Mouse (Mus musculus): ENCODE measurements around the gene Fam173a.

Fam173a gene

GRCm38 (mm10) chr17:25828712-25829557, 36.2 kb upstream of the Fam173a start, which contains the start of gene Jmjd8:
Jmjd8 (plus strand) TSS chr17:25828867.
- DNase-seq = peak; percentile 83

DNA sequence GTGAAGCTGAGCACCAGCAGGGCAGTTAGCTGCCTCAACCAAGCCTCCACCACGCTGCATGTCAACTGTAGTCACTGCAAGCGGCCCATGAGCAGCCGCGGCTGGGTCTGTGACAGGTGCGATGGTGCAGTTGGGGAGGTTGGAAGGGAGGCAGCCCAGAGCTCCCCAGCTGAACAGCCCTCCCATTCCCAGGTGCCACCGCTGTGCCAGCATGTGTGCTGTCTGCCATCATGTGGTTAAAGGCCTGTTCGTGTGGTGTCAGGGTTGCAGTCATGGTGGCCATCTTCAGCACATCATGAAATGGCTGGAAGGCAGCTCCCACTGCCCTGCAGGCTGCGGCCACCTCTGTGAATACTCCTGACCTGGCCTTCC, 35.5 kb upstream of the Fam173a start:
- peak; percentile 72 for DNase-seq

DNA sequence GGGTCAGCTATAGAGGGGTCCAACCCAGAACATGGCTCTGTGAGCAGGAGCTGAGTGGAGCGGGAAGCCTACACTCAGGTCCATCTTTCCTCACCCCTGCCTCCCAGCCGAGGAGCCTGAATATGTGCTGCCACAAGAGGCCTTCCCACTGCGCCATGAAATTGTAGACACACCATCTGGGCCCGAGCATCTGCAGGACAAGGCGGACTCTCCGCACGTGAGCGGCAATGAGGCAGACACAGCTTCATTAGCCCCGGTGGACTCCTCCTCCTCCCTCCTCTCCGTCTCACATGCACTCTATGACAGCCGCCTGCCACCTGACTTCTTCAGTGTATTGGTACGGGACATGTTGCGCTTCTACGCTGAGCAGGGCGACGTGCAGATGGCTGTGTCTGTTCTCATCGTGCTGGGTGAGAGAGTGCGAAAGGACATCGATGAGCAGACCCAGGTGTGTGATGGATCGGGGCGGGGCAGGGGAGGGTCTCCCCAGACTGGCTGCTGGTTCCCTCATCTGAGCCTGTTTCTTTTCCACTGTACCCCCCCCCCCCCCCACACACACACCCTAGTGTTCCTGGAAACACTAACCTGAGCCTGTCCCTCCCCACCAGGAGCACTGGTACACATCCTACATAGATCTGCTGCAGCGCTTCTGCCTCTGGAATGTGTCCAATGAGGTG, 35.0 kb upstream of the Fam173a start:
- peak; percentile 68 for DNase-seq

DNA sequence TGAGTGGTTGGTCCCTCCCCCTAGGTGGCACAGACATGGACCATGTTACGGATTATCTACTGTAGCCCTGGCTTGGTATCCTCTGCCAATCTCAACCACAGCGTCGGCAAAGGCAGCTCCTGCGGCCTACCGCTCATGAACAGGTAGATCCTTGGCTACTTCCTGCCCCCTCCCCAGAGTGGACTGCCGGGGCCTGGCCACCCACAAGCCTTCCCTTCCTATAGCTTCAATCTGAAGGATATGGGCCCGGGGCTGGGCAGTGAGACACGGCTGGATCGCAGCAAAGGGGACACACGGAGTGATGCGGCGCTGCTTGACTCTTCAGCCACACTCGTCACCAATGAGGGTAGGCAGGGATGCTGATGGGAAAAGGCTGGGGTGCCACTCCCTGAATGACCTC, 34.3 kb upstream of the Fam173a start:
- no peak for DNase-seq

GRCm38 (mm10) chr17:25825984-25826570, 33.4 kb upstream of the Fam173a start:
- DNase-seq = no peak

- DNase-seq = no peak
These were observed 32.6 kb upstream of the Fam173a start for GRCm38 (mm10) chr17:25825311-25825710.

DNA sequence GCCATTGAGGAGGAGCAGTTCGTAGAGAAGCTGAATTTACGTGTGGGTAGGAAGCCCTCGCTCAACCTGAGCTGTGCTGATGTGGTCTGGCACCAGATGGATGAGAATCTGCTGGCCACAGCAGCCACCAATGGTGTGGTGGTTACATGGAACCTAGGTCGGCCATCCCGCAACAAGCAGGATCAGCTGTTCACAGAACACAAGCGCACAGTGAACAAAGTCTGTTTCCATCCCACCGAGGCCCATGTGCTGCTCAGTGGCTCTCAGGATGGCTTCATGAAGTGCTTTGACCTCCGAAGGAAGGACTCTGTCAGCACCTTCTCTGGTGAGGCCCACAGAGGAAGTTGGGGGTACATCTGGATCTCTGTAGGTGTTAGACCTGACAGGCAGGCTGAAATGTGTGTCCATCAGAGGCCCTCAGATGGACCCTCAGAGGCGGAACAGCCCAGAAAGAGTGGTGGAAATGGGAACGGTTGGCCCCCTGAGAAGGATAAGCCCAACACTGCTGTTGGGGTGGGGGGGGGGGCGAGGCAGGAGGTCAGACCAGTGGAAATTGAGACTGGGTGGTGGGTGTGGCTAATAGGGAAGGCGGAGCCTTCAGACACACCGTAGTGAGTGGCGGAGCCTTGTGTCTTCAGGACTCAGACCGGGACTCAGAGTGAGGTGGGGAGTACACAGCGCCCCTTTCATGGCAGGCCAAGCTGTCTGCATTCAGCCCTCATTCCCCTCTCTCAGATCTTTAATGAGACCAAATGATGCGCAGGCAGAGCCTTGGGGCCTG, 31.9 kb upstream of the Fam173a start:
- DNase-seq = no peak

DNA sequence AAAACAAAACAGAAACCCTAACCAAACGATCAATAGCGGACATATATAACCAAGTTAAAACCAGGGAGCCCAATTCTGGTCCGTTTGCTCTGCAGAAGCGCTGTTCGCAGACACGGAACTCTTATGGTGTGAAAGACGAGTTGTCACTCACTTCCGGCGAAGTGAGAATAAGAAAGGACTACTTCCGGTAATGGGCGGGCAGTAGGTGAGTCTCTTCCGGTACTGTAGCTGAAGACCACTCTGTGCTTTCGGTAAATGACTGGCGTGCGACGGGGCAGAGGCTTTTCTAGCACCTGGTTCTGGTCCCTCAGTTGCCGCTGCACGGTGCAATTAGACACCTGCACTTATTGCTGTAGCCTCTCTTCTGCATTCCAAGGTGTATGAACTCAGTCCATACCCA, 30.8 kb upstream of the Fam173a start, which contains the start of gene Wdr24:
Gene Wdr24 (plus strand): TSS at position 176 of the 400 bp plus-strand sequence.
- DNase-seq = peak; percentile 84

DNA sequence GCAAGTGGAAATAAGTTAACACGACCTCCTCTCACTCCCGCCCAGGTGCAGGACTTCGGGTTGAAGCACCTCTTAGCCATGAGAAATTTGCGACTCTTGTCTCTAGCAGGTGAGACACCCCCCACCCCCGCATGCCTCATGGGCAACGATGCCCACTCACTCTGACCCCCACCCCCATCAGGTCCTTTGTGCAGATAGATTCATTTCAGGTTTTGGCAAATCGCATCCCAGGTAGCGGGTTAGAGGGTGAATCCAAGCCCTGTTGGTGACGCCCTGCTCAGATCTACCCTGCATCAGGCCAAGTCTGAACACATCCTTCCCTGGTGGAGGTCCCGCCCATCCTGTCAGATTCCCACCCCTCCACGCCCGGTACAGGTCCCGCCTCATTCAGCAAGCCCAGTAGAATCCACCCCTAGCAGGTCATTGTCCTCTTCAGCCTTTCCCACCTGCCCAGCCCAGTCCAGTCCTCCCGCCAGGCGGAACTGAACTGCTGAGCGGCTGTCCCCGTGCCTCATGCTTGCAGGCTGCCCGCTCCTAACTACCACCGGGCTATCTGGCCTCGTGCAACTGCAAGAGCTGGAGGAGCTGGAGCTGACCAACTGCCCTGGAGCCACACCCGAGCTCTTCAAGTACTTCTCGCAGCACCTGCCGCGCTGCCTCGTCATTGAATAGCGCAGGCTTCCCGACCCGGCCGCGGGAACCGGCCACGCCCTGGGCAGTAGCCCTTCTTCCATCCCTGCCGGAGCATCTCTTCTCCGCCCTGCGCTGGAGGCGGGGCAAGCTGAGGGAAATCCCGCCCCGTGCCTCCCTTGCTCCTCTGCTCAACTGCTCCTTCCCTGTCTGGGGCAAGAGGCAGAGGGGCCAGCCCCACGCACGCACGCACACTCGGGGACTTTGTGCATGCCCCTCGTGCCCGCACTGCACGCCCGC, 26.4 kb upstream of the Fam173a start:
- DNase-seq = peak; percentile 49

DNA sequence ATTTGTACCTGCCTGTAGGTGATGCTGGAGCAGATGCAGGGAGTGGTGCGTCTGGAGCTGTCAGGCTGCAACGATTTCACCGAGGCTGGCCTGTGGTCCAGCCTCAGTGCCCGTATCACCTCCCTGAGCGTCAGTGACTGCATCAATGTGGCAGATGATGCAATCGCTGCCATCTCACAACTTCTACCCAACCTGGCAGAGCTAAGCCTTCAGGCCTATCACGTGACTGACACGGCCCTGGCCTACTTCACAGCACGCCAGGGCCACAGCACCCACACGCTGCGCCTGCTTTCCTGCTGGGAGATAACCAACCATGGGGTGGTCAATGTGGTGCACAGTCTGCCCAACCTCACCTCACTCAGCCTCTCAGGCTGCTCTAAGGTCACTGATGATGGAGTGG, 25.0 kb upstream of the Fam173a start:
- no peak for DNase-seq

DNA sequence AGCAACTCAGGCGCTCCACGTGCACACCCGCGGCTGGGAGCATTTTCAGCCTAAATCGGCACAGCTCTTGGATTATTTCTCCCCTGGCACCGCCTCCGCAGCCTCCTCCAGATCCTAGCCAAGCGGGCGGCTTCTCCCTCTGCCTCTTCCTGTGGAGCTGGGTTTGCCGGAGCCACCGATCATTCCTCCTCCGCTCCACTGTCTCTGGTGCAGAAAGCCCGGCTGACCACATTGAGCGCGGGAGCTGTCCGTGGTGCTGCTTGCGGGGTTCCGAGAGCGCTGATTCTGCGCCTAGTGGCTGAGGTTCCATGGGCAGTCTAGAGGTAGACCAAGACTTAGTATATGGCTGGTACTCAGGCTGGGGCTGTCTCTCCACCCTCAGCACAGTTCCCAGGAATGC, 20.8 kb upstream of the Fam173a start:
- DNase-seq = peak; percentile 75

DNA sequence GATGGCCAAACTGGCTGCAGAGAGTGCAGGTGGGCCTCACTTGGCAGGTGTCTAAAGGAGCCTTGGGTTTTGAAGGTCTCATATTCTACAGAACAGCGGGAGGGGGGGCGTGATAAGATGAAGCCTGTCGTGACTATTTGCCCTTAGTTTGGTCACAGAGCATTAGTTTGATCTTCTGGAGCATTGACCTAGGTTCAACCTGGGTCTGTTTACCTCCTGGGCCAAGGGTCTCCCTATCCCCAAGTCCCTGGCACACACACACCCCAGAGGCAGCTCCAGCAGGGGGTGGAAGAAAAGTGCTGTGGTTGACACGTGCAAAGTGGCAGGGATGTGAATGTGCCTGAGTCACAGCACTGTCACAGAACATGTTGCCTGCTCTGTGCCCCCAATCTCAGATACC, 18.2 kb upstream of the Fam173a start:
- peak; percentile 69 for DNase-seq

DNA sequence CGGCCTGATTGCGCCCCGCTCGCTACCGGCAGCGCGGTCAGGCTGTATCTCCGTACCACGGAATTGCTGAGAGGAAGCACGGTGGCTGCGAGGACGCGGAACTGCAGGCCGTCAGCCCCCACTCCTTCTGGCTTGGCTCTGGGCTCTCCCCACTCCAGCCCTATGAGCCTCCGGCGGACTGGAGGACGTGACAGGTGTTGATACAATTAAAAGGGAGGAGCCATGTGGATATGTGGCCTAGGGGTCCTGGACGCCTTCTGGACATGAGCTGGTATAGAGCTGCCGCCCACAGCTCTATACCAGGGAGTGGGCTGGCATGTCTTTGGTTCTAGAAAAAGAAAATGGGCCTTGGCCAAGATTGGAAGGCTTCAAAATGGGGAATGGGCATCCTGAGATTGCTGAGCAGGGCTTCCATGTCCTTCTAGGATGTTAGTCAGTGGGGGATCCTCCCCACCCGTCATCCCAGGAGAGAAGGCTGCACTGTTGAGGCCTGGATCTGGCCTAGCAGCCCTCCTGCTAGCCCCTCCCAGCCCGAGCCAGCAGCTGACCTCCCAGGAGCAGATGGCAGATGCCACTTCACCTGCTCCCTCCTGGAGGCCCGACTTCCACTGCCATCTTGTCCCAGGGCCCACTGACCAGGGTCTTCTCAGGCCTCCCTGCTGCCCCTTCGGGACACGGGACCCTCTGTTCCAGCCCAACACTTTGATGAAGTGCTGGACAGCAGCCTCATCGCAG, 17.1 kb upstream of the Fam173a start:
- DNase-seq = peak; percentile 90

- peak; percentile 97 for DNase-seq
These were observed 16.3 kb upstream of the Fam173a start, which contains the start of gene Fbxl16 for GRCm38 (mm10) chr17:25808789-25809605. Fbxl16 (plus strand) TSS chr17:25809085.

DNA sequence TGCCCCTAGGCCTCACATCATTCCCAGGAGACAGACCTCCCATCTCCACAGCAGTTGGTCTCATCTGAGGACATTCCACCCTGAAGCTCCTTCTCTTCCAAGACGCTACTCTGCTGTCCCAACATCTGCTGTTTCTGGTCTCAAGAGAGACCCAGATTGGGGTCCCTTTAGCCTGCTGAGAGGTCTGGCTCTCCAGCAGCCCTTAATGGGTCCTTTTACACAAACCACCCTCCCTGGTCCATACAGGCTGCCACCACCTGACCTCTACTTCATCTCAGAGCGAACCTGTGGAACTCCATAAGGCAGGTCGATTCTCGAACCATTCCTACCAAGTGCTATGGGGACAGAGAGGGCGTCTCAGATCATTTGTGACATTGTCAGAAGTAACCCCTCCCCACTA, 15.3 kb upstream of the Fam173a start:
- peak; percentile 64 for DNase-seq

DNA sequence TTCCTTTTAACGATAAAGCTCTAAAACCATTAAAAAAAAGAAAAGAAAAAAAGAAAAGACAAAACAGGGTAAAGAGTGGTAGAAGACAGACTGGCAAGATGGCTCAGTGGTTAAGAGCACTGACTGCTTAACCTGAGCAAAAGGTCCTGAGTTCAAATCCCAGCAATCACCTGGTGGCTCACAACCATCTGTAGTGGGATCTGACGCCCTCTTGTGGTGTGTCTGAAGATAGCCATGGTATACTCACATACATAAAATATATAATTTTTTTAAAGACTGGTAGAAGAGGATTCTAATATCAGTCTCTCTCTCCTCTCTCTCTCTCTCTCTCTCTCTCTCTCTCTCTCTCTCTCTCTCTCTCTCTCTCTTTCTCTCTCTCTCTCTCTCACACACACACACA, 14.8 kb upstream of the Fam173a start:
- DNase-seq = peak; percentile 40

GRCm38 (mm10) chr17:25806507-25806906, 13.8 kb upstream of the Fam173a start:
- DNase-seq = peak; percentile 43

- peak; percentile 58 for DNase-seq
These were observed 10.3 kb upstream of the Fam173a start for GRCm38 (mm10) chr17:25802825-25803517.

DNA sequence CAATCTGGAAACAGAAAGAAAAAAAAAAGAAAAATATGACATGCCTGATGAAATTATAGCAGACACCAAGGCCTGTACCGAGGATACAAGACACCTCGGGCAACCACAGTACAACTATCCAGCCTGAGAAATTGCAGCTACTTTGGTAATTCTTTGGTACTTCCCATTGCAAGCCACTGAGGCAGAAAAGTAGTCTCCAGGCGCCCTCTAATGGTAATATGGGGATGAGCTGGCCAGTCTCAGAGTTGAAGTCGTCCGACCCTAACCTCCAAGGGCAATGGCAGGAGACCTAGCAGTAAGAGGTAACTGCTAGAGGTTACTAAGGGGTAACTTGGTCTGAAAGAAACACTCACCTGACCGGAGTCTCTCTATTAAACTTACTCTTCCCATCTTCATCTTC, 8.3 kb upstream of the Fam173a start:
- peak; percentile 71 for DNase-seq
